Mouse (Mus musculus) liver, embryonic 11.5 days (tissue): ENCODE measurements around the gene Ajm1. TPM values are rescaled to one million over a fixed set of nuclear protein-coding genes. Genes with fewer than 3 reads are reported as not detected.
A peak's percentile ranks its signal among the peaks of the same experiment; 100 is the strongest.
"Not testable (repeated sequence)": the region's sequence is repeated elsewhere in the genome, so short reads cannot be mapped to it uniquely, and the experiment has no call there.

ENCODE experiments used
- ATAC-seq: fragments of 200-750 bp; cut with Nextera tagmentation; replicated peaks from 2 replicates; pipeline ENCODE4 v1.8.0; 2017; ENCODE audit warnings: moderate number of reproducible peaks, mild to moderate bottlenecking, moderate TSS enrichment, moderate library complexity; ENCODE audit not compliant: low FRiP score
- DNase-seq: peaks from one replicate; pipeline ENCODE4 v3.0.0-alpha.2; 2017; ENCODE audit warnings: low spot score
- H3K27ac ChIP-seq: fragments of 300-500 bp; sonication (generic); 2 replicates; pipeline ENCODE4 v1.5.1; 2014; ENCODE audit warnings: mild to moderate bottlenecking, low read depth, low read length, control low read depth
- H3K27me3 ChIP-seq: fragments of 300-500 bp; sonication (generic); replicated peaks from 2 replicates; pipeline ENCODE4 v1.6.1; 2014; ENCODE audit warnings: low read length, mixed read lengths; ENCODE audit not compliant: control insufficient read depth, insufficient read depth
- H3K36me3 ChIP-seq: fragments of 300-500 bp; sonication (generic); 2 replicates; pipeline ENCODE4 v1.6.1; 2014; ENCODE audit warnings: mild to moderate bottlenecking, low read length, moderate library complexity, mixed read lengths; ENCODE audit not compliant: control insufficient read depth, insufficient read depth
- H3K4me1 ChIP-seq: fragments of 300-500 bp; sonication (generic); replicated peaks from 2 replicates; pipeline ENCODE4 v1.6.1; 2014; ENCODE audit warnings: low read length, mixed read lengths; ENCODE audit not compliant: control insufficient read depth, insufficient read depth
- H3K4me2 ChIP-seq: fragments of 300-500 bp; sonication (generic); 2 replicates; pipeline ENCODE4 v1.6.1; 2014; ENCODE audit warnings: mild to moderate bottlenecking, control low read depth, moderate library complexity
- H3K4me3 ChIP-seq: fragments of 300-500 bp; sonication (generic); 2 replicates; pipeline ENCODE4 v1.5.1; 2014; ENCODE audit warnings: low read depth, low read length, control low read depth
- H3K9ac ChIP-seq: fragments of 300-500 bp; sonication (generic); 2 replicates; pipeline ENCODE4 v1.6.1; 2014; ENCODE audit warnings: low read depth, low read length, control low read depth
- H3K9me3 ChIP-seq: fragments of 300-500 bp; sonication (generic); 2 replicates; pipeline ENCODE4 v1.6.1; 2016; ENCODE audit warnings: low read length, inconsistent platforms, mixed read lengths; ENCODE audit not compliant: control insufficient read depth
- WGBS: fragments of 180-500 bp; shearing (Covaris S2); extraction: QIAGEN DNeasy Blood & Tissue Kit; methylation state at CpG from one replicate; pipeline ENCODE4 v1.1.7; 2014; 5-methylcytosine and 5-hydroxymethylcytosine counted together
- polyA plus RNA-seq: library from polyadenylated mRNA; unstranded; fragments of >200 nt; fragmentation: Nextera tagmentation; extraction: Ambion mirVana; gene quantifications from 2 replicates; pipeline ENCODE4 v1.2.1, GENCODE M21; 2014

Ajm1 gene
- polyA plus RNA-seq, 1 experiment from 2014 or later, result not detected

DNA sequence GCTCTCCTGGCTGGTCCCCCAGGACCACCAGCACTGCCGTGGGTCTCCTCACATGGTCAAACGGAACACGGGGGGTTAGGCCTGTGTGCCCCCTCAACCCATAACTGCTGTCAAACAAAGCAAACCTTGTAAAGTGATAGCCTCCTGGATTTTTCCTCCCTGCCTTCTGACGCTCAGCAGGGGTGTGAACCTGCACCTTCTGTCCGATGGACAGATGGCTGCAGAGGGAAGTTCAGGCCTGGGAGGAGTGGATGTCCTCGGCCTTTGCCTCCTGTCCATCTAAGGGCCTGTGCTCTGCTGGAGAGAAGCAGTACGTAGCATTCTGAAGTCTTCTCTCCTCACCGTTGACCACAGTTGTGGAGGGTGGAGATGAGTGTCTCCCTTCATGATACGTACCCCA, 19.6 kb downstream of the Ajm1 start:
- Histone ChIP-seq H3K4me1 (peaks cover 14% of the 10 kb centered on the region), H3K9ac (no peak overlapping the region), H3K27me3 (no peaks in the 10 kb centered on the region), H3K4me2 (no peak overlapping the region), H3K27ac (no peak overlapping the region), H3K36me3 (peaks cover 40% of the 10 kb centered on the region), H3K9me3 (no peaks in the 10 kb centered on the region), H3K4me3 (no peak overlapping the region)
- DNase-seq (no peak), ATAC-seq (no peak)
- 83% methylated on average over 9 of the region's 9 CpGs for WGBS

DNA sequence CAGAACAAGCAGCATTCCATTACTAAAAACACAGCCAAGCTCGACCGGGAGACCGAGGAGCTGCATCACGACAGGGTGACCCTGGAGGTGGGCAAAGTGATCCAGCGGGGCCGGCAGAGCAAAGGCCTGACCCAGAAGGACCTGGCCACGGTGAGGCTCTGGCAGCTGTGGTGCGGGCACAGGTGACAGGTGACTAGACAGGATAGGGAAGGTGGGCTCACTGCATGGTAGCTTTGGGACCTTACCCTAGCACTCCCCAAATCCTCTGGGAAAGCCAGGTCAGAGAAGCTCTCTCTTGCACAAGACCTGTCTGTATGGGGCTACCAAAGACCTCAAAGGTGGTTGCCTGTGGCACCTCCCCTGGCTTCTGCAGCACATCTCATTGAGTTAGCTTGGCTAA, 21.0 kb downstream of the Ajm1 start:
- WGBS, result 92% methylated on average over 8 of the region's 8 CpGs
- Histone ChIP-seq H3K4me2 (no peak overlapping the region), H3K27me3 (no peaks in the 10 kb centered on the region), H3K4me3 (no peak overlapping the region), H3K36me3 (peaks cover 40% of the 10 kb centered on the region), H3K4me1 (peaks cover 17% of the 10 kb centered on the region), H3K9ac (no peak overlapping the region), H3K9me3 (no peaks in the 10 kb centered on the region), H3K27ac (no peak overlapping the region)
- ATAC-seq, result no peak
- DNase-seq, result no peak

DNA sequence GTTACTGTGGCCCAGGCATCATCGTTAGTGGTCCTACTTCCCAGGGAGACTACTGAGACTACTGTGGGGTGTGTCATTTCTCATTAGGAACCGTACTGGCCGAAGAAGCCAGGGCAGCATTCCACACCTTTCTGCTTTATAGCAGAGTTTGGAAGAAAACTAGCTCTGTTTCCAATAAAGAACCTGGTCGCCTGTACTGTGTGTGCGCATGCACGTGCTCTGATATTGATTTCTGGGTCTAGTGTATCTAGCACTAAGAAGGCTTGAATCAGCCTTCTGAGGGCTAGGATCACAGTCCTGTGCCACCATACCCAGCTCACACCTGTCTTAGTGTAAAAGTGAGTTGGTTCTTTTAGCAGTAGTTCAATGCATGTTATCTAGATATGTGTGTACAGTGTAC, 22.8 kb downstream of the Ajm1 start:
- 72% methylated on average over 6 of the region's 6 CpGs for WGBS
- H3K27me3 ChIP-seq, result no peaks in the 10 kb centered on the region
- ATAC-seq (no peak), DNase-seq (no peak)
- peak overlapping the region; percentile 95 for H3K4me2 ChIP-seq
- peaks cover 29% of the 10 kb centered on the region for H3K36me3 ChIP-seq
- H3K9ac ChIP-seq, result peak overlapping the region; percentile 73
- H3K4me1 ChIP-seq, result peaks cover 17% of the 10 kb centered on the region
- no peak overlapping the region for H3K27ac ChIP-seq
- H3K9me3 ChIP-seq, result no peaks in the 10 kb centered on the region
- peak overlapping the region; percentile 74 for H3K4me3 ChIP-seq

DNA sequence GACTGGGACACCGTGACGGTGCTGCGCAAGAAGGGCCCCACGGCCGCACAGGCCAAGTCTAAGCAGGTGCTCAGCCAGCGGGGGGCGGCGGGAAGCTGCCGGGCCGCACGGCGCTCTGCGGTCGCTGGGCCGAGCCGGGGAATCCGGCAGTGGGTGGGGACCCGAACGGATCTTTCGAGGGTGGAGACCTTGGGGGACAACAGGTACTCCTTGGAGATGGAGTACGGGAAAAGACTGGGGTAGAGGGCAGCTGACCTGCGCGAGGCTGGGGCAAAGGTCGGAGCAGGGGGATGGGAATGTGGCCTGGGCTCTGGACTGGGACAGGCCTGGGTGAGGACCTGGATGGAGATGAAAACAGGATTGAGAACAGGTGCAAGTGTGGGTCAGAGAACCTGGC, 23.6 kb downstream of the Ajm1 start:
- Histone ChIP-seq H3K4me3 (peak overlapping the region; percentile 74), H3K9me3 (no peaks in the 10 kb centered on the region), H3K4me1 (peaks cover 17% of the 10 kb centered on the region), H3K27me3 (no peaks in the 10 kb centered on the region), H3K9ac (peak overlapping the region; percentile 73), H3K36me3 (peaks cover 23% of the 10 kb centered on the region), H3K27ac (peak overlapping the region; percentile 44), H3K4me2 (peak overlapping the region; percentile 95)
- peak; percentile 52 for ATAC-seq
- under 1% methylated on average over 24 of the region's 24 CpGs for WGBS
- DNase-seq, result no peak

DNA sequence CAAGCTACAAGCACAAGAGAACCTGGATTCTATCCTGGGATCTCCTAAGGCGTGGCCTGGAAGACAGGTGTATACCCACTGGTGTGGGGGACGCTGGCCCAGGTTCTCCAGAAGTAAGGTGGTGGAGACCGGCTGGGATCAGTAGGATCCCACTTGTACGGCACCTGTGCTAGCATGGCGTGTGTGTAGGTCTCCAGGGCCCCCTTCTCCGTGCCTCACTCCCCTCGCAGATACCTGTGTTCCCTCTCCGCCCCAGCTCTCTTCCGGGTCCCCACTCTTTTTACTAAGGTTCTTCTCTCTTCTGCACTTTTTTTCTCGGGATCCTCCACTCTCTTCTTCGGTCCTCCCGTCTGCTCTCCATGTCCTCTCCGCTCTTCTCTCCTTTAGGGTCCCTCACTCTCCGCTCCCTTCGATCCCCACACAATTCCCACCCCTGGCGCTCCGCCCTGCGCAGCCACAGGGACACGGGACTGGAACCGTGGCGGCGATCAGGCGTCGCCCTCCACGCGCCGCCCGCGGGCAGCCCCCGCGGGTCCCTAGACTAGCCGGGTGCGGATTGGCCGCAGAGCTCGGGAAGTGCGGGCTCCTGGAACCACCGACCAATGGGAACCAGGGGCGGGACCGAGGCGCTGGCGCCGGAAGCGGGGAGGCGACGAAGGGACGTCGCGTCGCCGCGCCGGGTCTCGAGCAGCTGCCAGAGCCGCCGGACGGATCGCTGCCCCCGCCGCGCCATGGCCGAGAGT, 24.2 kb downstream of the Ajm1 start, which contains the start of gene Edf1:
Gene Edf1, plus strand, starts transcription at position 627 of the 743 bp plus-strand sequence.
- DNase-seq (peak; percentile 92), ATAC-seq (peak; percentile 98)
- Histone ChIP-seq H3K27me3 (no peaks in the 10 kb centered on the region), H3K4me1 (peaks cover 17% of the 10 kb centered on the region), H3K4me2 (peak within 1 kb of the TSS; percentile 95), H3K4me3 (peak within 1 kb of the TSS; percentile 74), H3K9me3 (no peaks in the 10 kb centered on the region), H3K27ac (peak within 1 kb of the TSS; percentile 65), H3K36me3 (peaks cover 19% of the 10 kb centered on the region), H3K9ac (peak within 1 kb of the TSS; percentile 86)
- WGBS, result under 1% methylated on average over 61 of the region's 61 CpGs

DNA sequence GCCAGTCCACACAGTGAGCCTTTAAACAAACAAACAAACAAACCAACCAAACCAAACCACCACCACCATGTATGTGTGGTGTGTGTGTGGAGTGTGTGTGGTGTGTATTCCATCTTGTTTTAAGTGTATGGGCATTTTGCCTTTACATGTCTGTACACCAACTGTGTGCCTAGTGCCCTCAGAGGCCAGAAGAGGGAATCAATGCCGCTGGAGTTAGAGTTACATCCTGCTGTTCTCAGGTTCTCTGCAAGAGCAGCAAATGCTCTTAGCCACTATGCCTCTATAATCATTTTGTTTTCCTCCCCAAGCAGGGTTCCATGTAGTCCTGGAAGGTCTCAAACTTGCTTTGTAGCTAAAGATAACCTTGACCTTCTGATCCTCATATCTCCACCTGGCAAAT, 25.3 kb downstream of the Ajm1 start:
- no peaks in the 10 kb centered on the region for H3K9me3 ChIP-seq
- no peak overlapping the region for H3K4me3 ChIP-seq
- peaks cover 17% of the 10 kb centered on the region for H3K4me1 ChIP-seq
- H3K9ac ChIP-seq, result no peak overlapping the region
- WGBS, result 52% methylated on average over 1 of the region's 1 CpGs
- no peaks in the 10 kb centered on the region for H3K27me3 ChIP-seq
- DNase-seq (no peak), ATAC-seq (no peak)
- H3K4me2 ChIP-seq, result no peak overlapping the region; the same call in 1 of the 2 replicates
- H3K27ac ChIP-seq, result no peak overlapping the region
- H3K36me3 ChIP-seq, result peaks cover 10% of the 10 kb centered on the region

DNA sequence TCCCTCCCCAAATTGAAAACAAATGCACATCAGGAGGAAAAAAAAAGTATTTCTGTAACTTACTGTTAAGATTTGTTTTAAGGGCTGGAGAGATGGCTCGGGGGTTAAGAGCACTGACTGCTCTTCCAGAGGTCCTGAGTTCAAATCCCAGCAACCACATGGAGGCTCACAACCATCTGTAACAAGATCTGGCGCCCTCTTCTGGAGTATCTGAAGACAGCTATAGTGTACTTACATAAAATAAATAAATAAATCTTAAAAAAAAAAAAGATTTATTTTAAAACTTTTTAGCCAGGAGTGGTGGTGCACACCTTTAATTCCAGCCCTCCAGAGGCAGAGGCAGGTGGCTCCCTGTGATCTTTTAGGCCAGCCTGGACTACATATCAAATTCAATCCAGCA, 26.1 kb downstream of the Ajm1 start:
- H3K27me3 ChIP-seq, H3K4me2 ChIP-seq, ATAC-seq, H3K4me3 ChIP-seq, H3K9ac ChIP-seq, H3K9me3 ChIP-seq, H3K27ac ChIP-seq, H3K36me3 ChIP-seq, DNase-seq: not testable (repeated sequence)
- 50% methylated on average over 2 of the region's 2 CpGs for WGBS
- H3K4me1 ChIP-seq, result peaks cover 17% of the 10 kb centered on the region

DNA sequence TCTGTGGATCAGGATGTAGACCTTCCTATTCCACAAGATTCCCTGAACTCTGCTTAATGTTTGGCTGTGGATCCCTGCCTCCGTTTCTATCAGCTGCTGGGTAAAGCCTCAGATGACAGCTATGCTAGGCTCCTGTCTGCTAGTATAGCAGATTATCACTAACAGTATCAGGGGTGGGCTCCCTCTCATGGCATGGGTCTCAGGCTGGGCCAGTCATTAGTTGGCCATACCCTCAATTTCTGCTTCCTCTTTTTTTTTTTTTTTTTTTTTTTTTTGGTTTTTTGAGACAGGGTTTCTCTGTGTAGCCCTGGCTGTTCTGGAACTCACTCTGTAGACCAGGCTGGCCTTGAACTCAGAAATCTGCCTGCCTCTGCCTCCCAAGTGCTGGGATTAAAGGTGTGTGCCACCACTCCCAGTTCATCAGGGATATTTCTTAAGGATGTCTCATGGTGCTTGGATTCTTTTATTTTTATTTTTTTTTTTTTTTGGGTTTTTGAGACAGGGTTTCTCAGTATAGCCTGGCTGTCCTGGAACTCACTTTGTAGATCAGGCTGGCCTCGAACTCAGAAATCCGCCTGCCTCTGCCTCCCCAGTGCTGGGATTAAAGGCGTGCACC, 28.3 kb downstream of the Ajm1 start:
- not testable (repeated sequence) for DNase-seq, H3K9me3 ChIP-seq, ATAC-seq, H3K36me3 ChIP-seq, H3K27ac ChIP-seq, H3K4me2 ChIP-seq, H3K27me3 ChIP-seq, H3K4me3 ChIP-seq, H3K9ac ChIP-seq, H3K4me1 ChIP-seq
- WGBS, result 79% methylated on average over 4 of the region's 4 CpGs

DNA sequence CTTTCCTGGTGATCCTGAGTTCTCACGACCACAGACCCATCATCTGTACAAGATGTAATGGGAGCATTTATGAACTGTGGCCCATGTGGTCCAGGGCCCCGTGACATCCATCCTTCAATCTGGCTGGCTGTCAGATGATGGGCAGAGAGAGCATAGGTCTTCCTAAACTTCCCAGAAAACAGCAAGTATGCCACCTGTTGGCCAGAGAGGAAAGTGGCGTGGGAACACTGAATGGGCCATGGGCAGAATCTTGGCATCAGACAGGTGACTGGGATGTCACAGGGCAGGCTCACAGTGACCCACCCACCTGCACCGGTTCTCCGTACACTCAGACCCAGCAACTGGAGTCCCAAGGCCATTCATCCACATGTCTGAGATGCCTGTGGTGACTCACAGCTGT, 30.4 kb downstream of the Ajm1 start:
- no peaks in the 10 kb centered on the region for H3K36me3 ChIP-seq
- no peaks in the 10 kb centered on the region; the same call in 1 of the 2 replicates for H3K4me1 ChIP-seq
- H3K9ac ChIP-seq, result no peak overlapping the region
- H3K27ac ChIP-seq, result no peak overlapping the region
- H3K27me3 ChIP-seq, result no peaks in the 10 kb centered on the region
- H3K4me2 ChIP-seq, result no peak overlapping the region
- no peak for ATAC-seq
- no peak overlapping the region for H3K4me3 ChIP-seq
- WGBS, result 30% methylated on average over 5 of the region's 5 CpGs
- H3K9me3 ChIP-seq, result no peaks in the 10 kb centered on the region
- DNase-seq, result no peak
